In genomic region chr2:64897844-64898243, GRCm38 (mm10) we compare ENCODE assay signal across 20 mouse cellular contexts.
DNase-seq lines count a peak whose midpoint lies in the region; ATAC-seq lines count a peak whose summit lies in the region.
"Had no signal": no experiment of that assay in that cellular context is flagged by ENCODE, and none has a peak within 500 bp of the region (broad histone marks: within the 10 kb centered on the region; RNA-seq: fewer than 3 reads in every experiment).

No protein-coding gene starts in this region.

- ATAC-seq in forebrain, embryonic 14.5 days: peak; percentile 65; the same call in 1 of the 2 replicates
- no peak for ATAC-seq in forebrain, embryonic 15.5 days (replicated peaks)
- ATAC-seq: activated CD4-positive, CD25-positive, alpha-beta regulatory T cell, adult 4 months; intestine, embryonic 15.5 days; Patski had no signal

- no peak overlapping the region for H3K4me3 ChIP-seq in forebrain, embryonic 14.5 days (ENCODE audit: low read depth, low read length)
- no peak overlapping the region for H3K4me3 ChIP-seq in forebrain, embryonic 15.5 days
- H3K4me3 ChIP-seq: embryonic facial prominence, embryonic 13.5 days; heart, adult 2 months; hindbrain, embryonic 10.5 days; intestine, embryonic 15.5 days had no signal

- H3K9me3 ChIP-seq in forebrain, embryonic 14.5 days (replicated peaks; ENCODE audit: control insufficient read depth, low read length): no peaks in the 10 kb centered on the region
- no peaks in the 10 kb centered on the region for H3K9me3 ChIP-seq in forebrain, embryonic 15.5 days
- H3K9me3 ChIP-seq: embryonic facial prominence, embryonic 13.5 days; hindbrain, embryonic 10.5 days; intestine, embryonic 15.5 days had no signal

- no peak overlapping the region for H3K27ac ChIP-seq in forebrain, embryonic 14.5 days (ENCODE audit: low read depth, low read length)
- no peak overlapping the region for H3K27ac ChIP-seq in forebrain, embryonic 15.5 days (replicated peaks)
- H3K27ac ChIP-seq: embryonic facial prominence, embryonic 13.5 days; heart, adult 2 months; hindbrain, embryonic 10.5 days; hindbrain, embryonic 14.5 days; intestine, embryonic 15.5 days had no signal

- H3K4me1 ChIP-seq in forebrain, embryonic 14.5 days (ENCODE audit: control insufficient read depth, insufficient read depth, low read length): no peaks in the 10 kb centered on the region
- H3K4me1 ChIP-seq in forebrain, embryonic 15.5 days: no peaks in the 10 kb centered on the region
- H3K4me1 ChIP-seq: embryonic facial prominence, embryonic 13.5 days; hindbrain, embryonic 10.5 days; intestine, embryonic 15.5 days had no signal

- no peak overlapping the region for H3K4me2 ChIP-seq in forebrain, embryonic 14.5 days (ENCODE audit: low read length)
- H3K4me2 ChIP-seq in forebrain, embryonic 15.5 days (replicated peaks): no peak overlapping the region
- H3K4me2 ChIP-seq: embryonic facial prominence, embryonic 13.5 days; heart, embryonic 11.5 days; hindbrain, embryonic 14.5 days; intestine, embryonic 15.5 days had no signal

- H3K27me3 ChIP-seq in forebrain, embryonic 14.5 days (replicated peaks; ENCODE audit: control insufficient read depth, insufficient read depth, low read length): no peaks in the 10 kb centered on the region
- H3K27me3 ChIP-seq in forebrain, embryonic 15.5 days: no peaks in the 10 kb centered on the region
- H3K27me3 ChIP-seq: embryonic facial prominence, embryonic 13.5 days; intestine, embryonic 15.5 days had no signal

- DNase-seq in forebrain, embryonic 14.5 days (ENCODE audit: low spot score): peak; percentile 70
- peak; percentile 23 for DNase-seq in layer of hippocampus, adult 11-12 months (ENCODE audit: low spot score)
- no peak for DNase-seq in layer of hippocampus, postnatal 25 days (ENCODE audit: extremely low spot score in 1 of 2, low spot score in 1 of 2)
- DNase-seq in brain, adult 2 months (ENCODE audit: low read depth, low spot score): peak; percentile 41
- no peak for DNase-seq in embryo, embryonic 11 days
- DNase-seq in urinary bladder, postnatal 14 days (ENCODE audit: low spot score): no peak
- DNase-seq: adrenal gland, postnatal 25 days; cerebellum, adult 11 months; cerebellum, adult 8-10 months; cerebellum, postnatal 14 days; gastrocnemius, postnatal 10 days; heart, adult 2 months had no signal

- H3K9ac ChIP-seq in forebrain, embryonic 14.5 days (ENCODE audit: low read length): no peak overlapping the region
- no peak overlapping the region for H3K9ac ChIP-seq in forebrain, embryonic 15.5 days (replicated peaks)
- H3K9ac ChIP-seq: embryonic facial prominence, embryonic 13.5 days; hindbrain, embryonic 14.5 days; intestine, embryonic 15.5 days had no signal

- 45% methylated on average over 5 of the region's 5 CpGs for WGBS in forebrain, embryonic 14.5 days
- 35% methylated on average over 5 of the region's 5 CpGs for WGBS in forebrain, embryonic 15.5 days

- H3K36me3 ChIP-seq in forebrain, embryonic 14.5 days (ENCODE audit: control insufficient read depth, insufficient read depth, low read length): no peaks in the 10 kb centered on the region
- no peaks in the 10 kb centered on the region for H3K36me3 ChIP-seq in forebrain, embryonic 15.5 days
- H3K36me3 ChIP-seq: embryonic facial prominence, embryonic 13.5 days; hindbrain, embryonic 10.5 days; intestine, embryonic 15.5 days had no signal

Comparison
In these comparisons a context has a peak if more than half of its experiments do, and no peak if none do; other contexts are left out.
1. DNase-seq: peak in forebrain, embryonic 14.5 days (single experiment), layer of hippocampus, adult 11-12 months (single experiment) and brain, adult 2 months (single experiment); none in layer of hippocampus, postnatal 25 days (0 of 2), embryo, embryonic 11 days (single experiment) and urinary bladder, postnatal 14 days (single experiment).